ENCODE assay signal across 18 mouse cellular contexts in genomic region chr19:35298846-35299245, GRCm38 (mm10).
"Had no signal": no experiment of that assay in that cellular context is flagged by ENCODE, and none has a peak within 500 bp of the region (broad histone marks: within the 10 kb centered on the region; RNA-seq: fewer than 3 reads in every experiment).

No protein-coding gene starts in this region.

- DNase-seq: kidney, postnatal 14 days; kidney, postnatal 4 days; left cerebral cortex, postnatal 4 days; liver, postnatal 0 days; lung, embryonic 14.5 days; thymus, adult 2 months; thymus, postnatal 14 days; thymus, postnatal 4 days had no signal

- H3K36me3 ChIP-seq: limb, embryonic 12.5 days; limb, embryonic 15.5 days; midbrain, embryonic 12.5 days; neural tube, embryonic 12.5 days; neural tube, embryonic 15.5 days had no signal

- H3K4me1 ChIP-seq: limb, embryonic 12.5 days; limb, embryonic 15.5 days; midbrain, embryonic 12.5 days; neural tube, embryonic 12.5 days; neural tube, embryonic 15.5 days had no signal

- ATAC-seq: liver, postnatal 0 days; lung, postnatal 0 days; midbrain, embryonic 16.5 days had no signal

- H3K27me3 ChIP-seq: limb, embryonic 12.5 days; limb, embryonic 15.5 days; midbrain, embryonic 12.5 days; neural tube, embryonic 12.5 days; neural tube, embryonic 15.5 days had no signal

- H3K4me3 ChIP-seq: limb, embryonic 12.5 days; limb, embryonic 15.5 days; midbrain, embryonic 12.5 days; neural tube, embryonic 12.5 days; neural tube, embryonic 15.5 days had no signal

- H3K27ac ChIP-seq: limb, embryonic 12.5 days; limb, embryonic 15.5 days; liver, embryonic 14.5 days; macrophage; midbrain, embryonic 12.5 days; neural tube, embryonic 12.5 days; neural tube, embryonic 15.5 days; stomach, postnatal 0 days had no signal
